Mouse (Mus musculus) C2C12 (cell line): ENCODE results near the gene Eif1.

ENCODE experiments used
- CTCF ChIP-seq: IDR thresholded peaks from one replicate; pipeline ENCODE4 v1.5.1; 2011; ENCODE audit not compliant: control insufficient read depth, insufficient read depth, insufficient read length
- MYOG ChIP-seq: IDR thresholded peaks from one replicate; pipeline ENCODE4 v1.6.1; 2011; ENCODE audit not compliant: control insufficient read depth, insufficient read length; ENCODE audit errors: extremely low read depth

GRCm38 (mm10) chr11:100369145-100369544 is 49.5 kb downstream of the Eif1 start:
- TF ChIP-seq CTCF (no peak), MYOG (no peak)
